Mouse (Mus musculus) heart, postnatal 0 days (tissue): ENCODE data around the gene Grip2.

ENCODE experiments used
- CTCF ChIP-seq: IDR thresholded peaks from 2 replicates; pipeline ENCODE4 v1.5.1; 2016; ENCODE audit warnings: antibody characterized with exemption, control low read depth, low read depth
- EP300 ChIP-seq: IDR thresholded peaks from 2 replicates; pipeline ENCODE4 v1.6.1; 2016; ENCODE audit warnings: antibody characterized with exemption, low read depth

GRCm38 (mm10) chr6:91736471-91736870, 90.6 kb downstream of the Grip2 start:
- TF ChIP-seq CTCF (no peak), EP300 (peak; percentile 51; the same call in 1 of the 2 replicates)
